Mouse (Mus musculus) heart, embryonic 13.5 days (tissue): ENCODE measurements around the gene Olfr1506. TPM values are rescaled to one million over a fixed set of nuclear protein-coding genes. Genes with fewer than 3 reads are reported as not detected.
"Not testable (repeated sequence)": the region's sequence is repeated elsewhere in the genome, so short reads cannot be mapped to it uniquely, and the experiment has no call there.

ENCODE experiments used
- ATAC-seq: fragments of 200-750 bp; cut with Nextera tagmentation; 2 replicates; pipeline ENCODE4 v1.8.0; 2017; ENCODE audit warnings: moderate TSS enrichment; ENCODE audit not compliant: insufficient number of reproducible peaks, low FRiP score, low TSS enrichment; ENCODE audit errors: extremely low read depth
- H3K27ac ChIP-seq: fragments of 300-500 bp; sonication (generic); replicated peaks from 2 replicates; pipeline ENCODE4 v1.5.1; 2015; ENCODE audit warnings: moderate library complexity, mild to moderate bottlenecking, inconsistent platforms
- H3K27me3 ChIP-seq: fragments of 300-500 bp; sonication (generic); replicated peaks from 2 replicates; pipeline ENCODE4 v1.6.1; 2015; ENCODE audit warnings: mild to moderate bottlenecking, inconsistent platforms
- H3K36me3 ChIP-seq: fragments of 300-500 bp; sonication (generic); 2 replicates; pipeline ENCODE4 v1.6.1; 2015; ENCODE audit warnings: mild to moderate bottlenecking, inconsistent platforms
- H3K4me1 ChIP-seq: fragments of 300-500 bp; sonication (generic); 2 replicates; pipeline ENCODE4 v1.6.1; 2015; ENCODE audit warnings: inconsistent platforms
- H3K4me2 ChIP-seq: fragments of 300-500 bp; sonication (generic); 2 replicates; pipeline ENCODE4 v1.6.1; 2015; ENCODE audit warnings: inconsistent platforms, mild to moderate bottlenecking, moderate library complexity
- H3K4me3 ChIP-seq: fragments of 300-500 bp; sonication (generic); 2 replicates; pipeline ENCODE4 v1.5.1; 2015; ENCODE audit warnings: moderate library complexity, mild to moderate bottlenecking, inconsistent platforms
- H3K9ac ChIP-seq: fragments of 300-500 bp; sonication (generic); 2 replicates; pipeline ENCODE4 v1.6.1; 2015; ENCODE audit warnings: inconsistent platforms, mild to moderate bottlenecking, moderate library complexity
- H3K9me3 ChIP-seq: fragments of 300-500 bp; sonication (generic); 2 replicates; pipeline ENCODE4 v1.6.1; 2016; ENCODE audit warnings: inconsistent platforms
- WGBS: fragments of 180-500 bp; shearing (Covaris S2); methylation state at CpG from one replicate; pipeline ENCODE4 v1.1.7; 2015; ENCODE audit warnings: mixed read lengths; 5-methylcytosine and 5-hydroxymethylcytosine counted together
- polyA plus RNA-seq: library from polyadenylated mRNA; unstranded; fragments of >200 nt; fragmentation: Nextera tagmentation; extraction: Ambion mirVana; gene quantifications from 2 replicates; pipeline ENCODE4 v1.2.1, GENCODE M21; 2015

Gene Olfr1506
- not detected in 2 replicates for polyA plus RNA-seq

- H3K27me3 ChIP-seq, H3K4me2 ChIP-seq, H3K9ac ChIP-seq, ATAC-seq, H3K4me3 ChIP-seq, H3K4me1 ChIP-seq, H3K36me3 ChIP-seq, H3K27ac ChIP-seq, H3K9me3 ChIP-seq: not testable (repeated sequence)
- no CpG with 5 or more reads among the region's 6 CpGs for WGBS
Observed at GRCm38 (mm10) chr2:90224393-90224792, at the start of gene Olfr1506. Gene Olfr1506 (minus strand): TSS chr2:90224493.

- H3K4me2 ChIP-seq = no peak within 1 kb of the TSS
- H3K9ac ChIP-seq = no peak within 1 kb of the TSS
- no peaks in the 10 kb centered on the region for H3K4me1 ChIP-seq
- no peaks in the 10 kb centered on the region for H3K9me3 ChIP-seq
- no peak within 1 kb of the TSS for H3K4me3 ChIP-seq
- ATAC-seq = no peak
- H3K36me3 ChIP-seq = no peaks in the 10 kb centered on the region
- H3K27ac ChIP-seq = no peak within 1 kb of the TSS
- 75% methylated on average over 2 of the region's 2 CpGs for WGBS
- H3K27me3 ChIP-seq = no peaks in the 10 kb centered on the region
Observed at GRCm38 (mm10) chr2:90270932-90271331, 46.6 kb upstream of the Olfr1506 start, which contains the start of gene Olfr1271. Gene Olfr1271 (minus strand): TSS chr2:90271032.

GRCm38 (mm10) chr2:90257492-90257891 is 33.2 kb upstream of the Olfr1506 start, which contains the start of gene Olfr142:
Gene Olfr142 (minus strand): TSS chr2:90257592.
- Histone ChIP-seq H3K4me1 (no peaks in the 10 kb centered on the region), H3K9ac (no peak within 1 kb of the TSS), H3K4me2 (no peak within 1 kb of the TSS), H3K27ac (no peak within 1 kb of the TSS), H3K9me3 (no peaks in the 10 kb centered on the region), H3K4me3 (no peak within 1 kb of the TSS), H3K36me3 (no peaks in the 10 kb centered on the region), H3K27me3 (no peaks in the 10 kb centered on the region)
- no peak for ATAC-seq
- WGBS = 83% methylated on average over 4 of the region's 4 CpGs

- WGBS = no CpG with 5 or more reads among the region's 4 CpGs
- H3K9me3 ChIP-seq, H3K4me1 ChIP-seq, ATAC-seq, H3K4me2 ChIP-seq, H3K4me3 ChIP-seq, H3K9ac ChIP-seq, H3K27ac ChIP-seq, H3K36me3 ChIP-seq, H3K27me3 ChIP-seq: not testable (repeated sequence)
Observed at GRCm38 (mm10) chr2:90199606-90200005, 24.7 kb downstream of the Olfr1506 start.

GRCm38 (mm10) chr2:90195285-90195684 is 29.0 kb downstream of the Olfr1506 start:
- not testable (repeated sequence) for ATAC-seq, H3K4me3 ChIP-seq, H3K9me3 ChIP-seq, H3K27ac ChIP-seq, H3K4me1 ChIP-seq, H3K9ac ChIP-seq, H3K27me3 ChIP-seq, H3K4me2 ChIP-seq, H3K36me3 ChIP-seq
- WGBS = no CpG with 5 or more reads among the region's 6 CpGs

- WGBS = no CpG with 5 or more reads among the region's 3 CpGs
- H3K4me2 ChIP-seq, H3K27ac ChIP-seq, H3K4me3 ChIP-seq, H3K4me1 ChIP-seq, H3K36me3 ChIP-seq, H3K9ac ChIP-seq, H3K9me3 ChIP-seq, ATAC-seq, H3K27me3 ChIP-seq: not testable (repeated sequence)
Observed at GRCm38 (mm10) chr2:90194750-90195149, 29.5 kb downstream of the Olfr1506 start.

GRCm38 (mm10) chr2:90187082-90187481 is 37.2 kb downstream of the Olfr1506 start:
- not testable (repeated sequence) for H3K27me3 ChIP-seq, H3K4me3 ChIP-seq, H3K4me1 ChIP-seq, ATAC-seq, H3K27ac ChIP-seq, H3K9ac ChIP-seq, H3K9me3 ChIP-seq, H3K4me2 ChIP-seq, H3K36me3 ChIP-seq
- no CpG with 5 or more reads among the region's 5 CpGs for WGBS

- not testable (repeated sequence) for ATAC-seq, H3K4me1 ChIP-seq, H3K9me3 ChIP-seq, H3K27me3 ChIP-seq, H3K9ac ChIP-seq, H3K4me3 ChIP-seq, H3K36me3 ChIP-seq, H3K4me2 ChIP-seq, H3K27ac ChIP-seq
- no CpG with 5 or more reads among the region's 4 CpGs for WGBS
Observed at GRCm38 (mm10) chr2:90186082-90186481, 38.2 kb downstream of the Olfr1506 start.

Other genes with a start within 250 kb of the Olfr1506 start
- not detected in 2 replicates for gene Olfr1261, start 233.3 kb downstream of the Olfr1506 start, polyA plus RNA-seq
- gene Olfr1262, start 224.3 kb downstream of the Olfr1506 start, polyA plus RNA-seq = not detected in 2 replicates
- not detected in 2 replicates for gene Olfr1263, start 212.4 kb downstream of the Olfr1506 start, polyA plus RNA-seq
- gene Olfr1264, start 198.9 kb downstream of the Olfr1506 start, polyA plus RNA-seq = not detected in 2 replicates
- gene Olfr1265, start 189.2 kb downstream of the Olfr1506 start, polyA plus RNA-seq = not detected in 2 replicates
- not detected in 2 replicates for gene Olfr140, start 160.9 kb downstream of the Olfr1506 start, polyA plus RNA-seq
- not detected in 2 replicates for gene Olfr1269, start 103.1 kb downstream of the Olfr1506 start, polyA plus RNA-seq
- gene Olfr32, start 82.2 kb downstream of the Olfr1506 start, polyA plus RNA-seq = not detected in 2 replicates
- not detected in 2 replicates for gene Olfr1270, start 71.4 kb downstream of the Olfr1506 start, polyA plus RNA-seq
- gene Olfr142, start 33.1 kb upstream of the Olfr1506 start, polyA plus RNA-seq = not detected in 2 replicates
- gene Olfr1271, start 46.5 kb upstream of the Olfr1506 start, polyA plus RNA-seq = not detected in 2 replicates
- not detected in 2 replicates for gene Olfr1272, start 68.3 kb upstream of the Olfr1506 start, polyA plus RNA-seq
- gene Gm13769, start 97.7 kb upstream of the Olfr1506 start, polyA plus RNA-seq = not detected in 2 replicates
- gene Olfr1274-ps, start 174.2 kb upstream of the Olfr1506 start, polyA plus RNA-seq = not detected in 2 replicates